Mouse (Mus musculus) thymus, adult 2 months (tissue): ENCODE results near the gene Barx2.

Source experiments
- CTCF ChIP-seq: fragments of 200-500 bp; IDR thresholded peaks from 2 replicates; pipeline ENCODE4 v1.5.1; 2012; ENCODE audit warnings: mild to moderate bottlenecking, control low read depth, low read length, moderate library complexity, borderline replicate concordance; ENCODE audit not compliant: control insufficient read depth, poor library complexity, insufficient read depth; ENCODE audit errors: extremely low read depth
- POLR2A ChIP-seq: fragments of 200-500 bp; IDR thresholded peaks from 2 replicates; pipeline ENCODE4 v1.6.1; 2012; ENCODE audit warnings: mild to moderate bottlenecking, low read length, control low read depth, moderate library complexity; ENCODE audit not compliant: control insufficient read depth, poor library complexity, insufficient read depth; ENCODE audit errors: extremely low read depth

GRCm38 (mm10) chr9:31950506-31950905 is 37.2 kb upstream of the Barx2 start:
- TF ChIP-seq POLR2A (no peak), CTCF (no peak)
